Mouse (Mus musculus) bone marrow, adult 2 months (tissue): Measurements from ENCODE around the gene Tbx2. TPM values are rescaled to one million over a fixed set of nuclear protein-coding genes. Genes with fewer than 3 reads are reported as not detected.

Experiments used
- H3K27ac ChIP-seq: fragments of 200-500 bp; 2 replicates; pipeline ENCODE4 v1.5.1; 2012; ENCODE audit warnings: low read depth, mild to moderate bottlenecking, control low read depth, inconsistent platforms, low read length; ENCODE audit not compliant: control insufficient read depth, poor library complexity, insufficient read depth
- H3K4me1 ChIP-seq: fragments of 200-500 bp; 2 replicates; pipeline ENCODE4 v1.6.1; 2011; ENCODE audit warnings: low read length; ENCODE audit not compliant: control insufficient read depth, insufficient read depth
- H3K4me3 ChIP-seq: fragments of 200-500 bp; replicated peaks from 2 replicates; pipeline ENCODE3; 2011; ENCODE audit warnings: mild to moderate bottlenecking, low read depth, low read length, control low read depth; ENCODE audit not compliant: control insufficient read depth
- CTCF ChIP-seq: fragments of 200-500 bp; IDR thresholded peaks from 2 replicates; pipeline ENCODE4 v1.5.1; 2011; ENCODE audit warnings: low read length, control low read depth; ENCODE audit not compliant: control insufficient read depth, insufficient read depth
- POLR2A ChIP-seq: fragments of 200-500 bp; IDR thresholded peaks from 2 replicates; pipeline ENCODE4 v1.6.1; 2011; ENCODE audit warnings: low read depth, mild to moderate bottlenecking, control low read depth, low read length, borderline replicate concordance; ENCODE audit not compliant: control insufficient read depth
- WGBS: fragments of 180-500 bp; shearing (Covaris S2); methylation state at CpG from one replicate; pipeline ENCODE4 v1.1.7; 2018; 5-methylcytosine and 5-hydroxymethylcytosine counted together
- polyA plus RNA-seq: library from polyadenylated mRNA; stranded (reverse); fragments of >200 nt; gene quantifications from 2 replicates; pipeline ENCODE4 v1.2.4, GENCODE M21; 2011; ENCODE audit warnings: low replicate concordance; ENCODE audit not compliant: missing spikeins, insufficient read depth, insufficient read length

The Tbx2 gene
- polyA plus RNA-seq, 1 experiment = 1.6 TPM

GRCm38 (mm10) chr11:85839258-85840030 lies 7.1 kb downstream of the Tbx2 start:
- Histone ChIP-seq H3K4me1 (no peaks in the 10 kb centered on the region; the same call in 1 of the 2 replicates), H3K27ac (no peak overlapping the region), H3K4me3 (no peak overlapping the region)
- TF ChIP-seq POLR2A (no peak), CTCF (no peak)
- WGBS = 32% methylated on average over 7 of the region's 7 CpGs

GRCm38 (mm10) chr11:85840031-85840802 lies 7.9 kb downstream of the Tbx2 start:
- TF ChIP-seq CTCF (no peak), POLR2A (no peak)
- no peak overlapping the region for H3K27ac ChIP-seq
- 9% methylated on average over 27 of the region's 27 CpGs for whole genome bisulfite sequencing
- no peaks in the 10 kb centered on the region; the same call in 1 of the 2 replicates for H3K4me1 ChIP-seq
- no peak overlapping the region for H3K4me3 ChIP-seq

- Histone ChIP-seq H3K4me3 (no peak overlapping the region), H3K4me1 (no peaks in the 10 kb centered on the region; the same call in 1 of the 2 replicates), H3K27ac (no peak overlapping the region)
- 5% methylated on average over 21 of the region's 21 CpGs for WGBS
- TF ChIP-seq POLR2A (no peak), CTCF (no peak)
These were observed 8.4 kb downstream of the Tbx2 start for GRCm38 (mm10) chr11:85840803-85841145.

- H3K27ac ChIP-seq = no peak overlapping the region
- TF ChIP-seq POLR2A = no peak
- no peak for TF ChIP-seq CTCF
- H3K4me3 ChIP-seq = no peak overlapping the region
- 8% methylated on average over 8 of the region's 8 CpGs for WGBS
- H3K4me1 ChIP-seq = no peaks in the 10 kb centered on the region; the same call in 1 of the 2 replicates
These were observed 8.9 kb downstream of the Tbx2 start for GRCm38 (mm10) chr11:85841211-85841681.

GRCm38 (mm10) chr11:85841980-85842379 lies 9.6 kb downstream of the Tbx2 start:
- Histone ChIP-seq H3K4me1 (no peaks in the 10 kb centered on the region; the same call in 1 of the 2 replicates), H3K27ac (no peak overlapping the region), H3K4me3 (no peak overlapping the region)
- no peak for TF ChIP-seq POLR2A
- peak; percentile 56 for TF ChIP-seq CTCF
- WGBS = 0% methylated on average over 32 of the region's 32 CpGs

GRCm38 (mm10) chr11:85842596-85843346 lies 10.4 kb downstream of the Tbx2 start:
- no peak overlapping the region for H3K4me3 ChIP-seq
- 13% methylated on average over 24 of the region's 24 CpGs for WGBS
- TF ChIP-seq POLR2A (no peak), CTCF (no peak)
- no peaks in the 10 kb centered on the region; the same call in 1 of the 2 replicates for H3K4me1 ChIP-seq
- H3K27ac ChIP-seq = no peak overlapping the region

- no peaks in the 10 kb centered on the region; the same call in 1 of the 2 replicates for H3K4me1 ChIP-seq
- TF ChIP-seq POLR2A (no peak; the same call in 1 of the 2 replicates), CTCF (peak; percentile 63)
- WGBS = 3% methylated on average over 18 of the region's 18 CpGs
- H3K27ac ChIP-seq = no peak overlapping the region
- no peak overlapping the region for H3K4me3 ChIP-seq
These were observed 11.0 kb downstream of the Tbx2 start for GRCm38 (mm10) chr11:85843347-85843692.
